Mouse (Mus musculus): ENCODE measurements around the gene Il27ra. TPM values are rescaled to one million over a fixed set of nuclear protein-coding genes. Genes with fewer than 3 reads are reported as not detected.

The Il27ra gene
- polyA plus RNA-seq, 1 experiment from 2014 or later, result 0.76 TPM

- TF ChIP-seq EP300 (IDR thresholded peaks at IDR 0.05; ENCODE audit: low read depth) (peak; percentile 68), CTCF (IDR thresholded peaks at IDR 0.05; ENCODE audit: low read depth) (no peak)
These were observed 17.9 kb upstream of the Il27ra start for GRCm38 (mm10) chr8:84060245-84060644.

GRCm38 (mm10) chr8:84059226-84059625 lies 16.8 kb upstream of the Il27ra start:
- ATAC-seq, result no peak
- H3K4me1 ChIP-seq (ENCODE audit: insufficient read depth), result peaks cover 7% of the 10 kb centered on the region; the same call in 1 of the 2 replicates
- WGBS (ENCODE audit: insufficient replicate concordance), result 77% methylated on average over 2 of the region's 2 CpGs

More at GRCm38 (mm10) chr8:84060245-84060644, 17.9 kb upstream of the Il27ra start:
- Histone ChIP-seq H3K27ac (ENCODE audit: low read depth) (no peak overlapping the region), H3K9me3 (ENCODE audit: low read length) (no peaks in the 10 kb centered on the region), H3K9ac (replicated peaks) (no peak overlapping the region), H3K4me1 (ENCODE audit: insufficient read depth) (peaks cover 8% of the 10 kb centered on the region; the same call in 1 of the 2 replicates), H3K4me2 (ENCODE audit: low read depth, low read length) (no peak overlapping the region), H3K4me3 (ENCODE audit: low read depth, low read length) (no peak overlapping the region), H3K27me3 (ENCODE audit: insufficient read depth, low read length) (no peaks in the 10 kb centered on the region), H3K36me3 (replicated peaks; ENCODE audit: insufficient read depth, low read length) (no peaks in the 10 kb centered on the region)
- ATAC-seq (peak; percentile 50), DNase-seq (no peak)
- 60% methylated on average over 2 of the region's 2 CpGs for WGBS (ENCODE audit: insufficient replicate concordance)

GRCm38 (mm10) chr8:84057827-84058226 lies 15.4 kb upstream of the Il27ra start:
- DNase-seq, result no peak

More at GRCm38 (mm10) chr8:84059226-84059625, 16.8 kb upstream of the Il27ra start:
- no peaks in the 10 kb centered on the region for H3K9me3 ChIP-seq (ENCODE audit: low read length)
- H3K4me2 ChIP-seq (ENCODE audit: low read depth, low read length), result no peak overlapping the region
- no peaks in the 10 kb centered on the region for H3K27me3 ChIP-seq (ENCODE audit: insufficient read depth, low read length)
- peak; percentile 31; the same call in 1 of the 2 replicates for TF ChIP-seq CTCF (IDR thresholded peaks at IDR 0.05; ENCODE audit: low read depth)
- TF ChIP-seq EP300 (IDR thresholded peaks at IDR 0.05; ENCODE audit: low read depth), result no peak
- DNase-seq, result no peak
- H3K27ac ChIP-seq (ENCODE audit: low read depth), result no peak overlapping the region
- no peak overlapping the region for H3K9ac ChIP-seq (replicated peaks)
- H3K4me3 ChIP-seq (ENCODE audit: low read depth, low read length), result no peak overlapping the region
- H3K36me3 ChIP-seq (replicated peaks; ENCODE audit: insufficient read depth, low read length), result no peaks in the 10 kb centered on the region

GRCm38 (mm10) chr8:84053229-84053628 lies 10.8 kb upstream of the Il27ra start:
- Histone ChIP-seq H3K9me3 (ENCODE audit: low read length) (no peaks in the 10 kb centered on the region), H3K4me3 (ENCODE audit: low read depth, low read length) (no peak overlapping the region), H3K9ac (replicated peaks) (no peak overlapping the region), H3K36me3 (replicated peaks; ENCODE audit: insufficient read depth, low read length) (no peaks in the 10 kb centered on the region), H3K4me1 (ENCODE audit: insufficient read depth) (peaks cover 5% of the 10 kb centered on the region), H3K4me2 (ENCODE audit: low read depth, low read length) (no peak overlapping the region), H3K27ac (ENCODE audit: low read depth) (no peak overlapping the region), H3K27me3 (ENCODE audit: insufficient read depth, low read length) (no peaks in the 10 kb centered on the region)
- no peak for DNase-seq
- 86% methylated on average over 5 of the region's 5 CpGs for WGBS (ENCODE audit: insufficient replicate concordance)
- ATAC-seq, result no peak
- TF ChIP-seq CTCF (IDR thresholded peaks at IDR 0.05; ENCODE audit: low read depth) (no peak), EP300 (IDR thresholded peaks at IDR 0.05; ENCODE audit: low read depth) (no peak)

More at GRCm38 (mm10) chr8:84057827-84058226, 15.4 kb upstream of the Il27ra start:
- Histone ChIP-seq H3K27me3 (ENCODE audit: insufficient read depth, low read length) (no peaks in the 10 kb centered on the region), H3K4me1 (ENCODE audit: insufficient read depth) (peaks cover under 1% of the 10 kb centered on the region), H3K4me3 (ENCODE audit: low read depth, low read length) (no peak overlapping the region), H3K9ac (replicated peaks) (no peak overlapping the region), H3K4me2 (ENCODE audit: low read depth, low read length) (no peak overlapping the region), H3K36me3 (replicated peaks; ENCODE audit: insufficient read depth, low read length) (no peaks in the 10 kb centered on the region), H3K9me3 (ENCODE audit: low read length) (no peaks in the 10 kb centered on the region), H3K27ac (ENCODE audit: low read depth) (no peak overlapping the region)
- no peak for TF ChIP-seq EP300 (IDR thresholded peaks at IDR 0.05; ENCODE audit: low read depth)
- no peak for TF ChIP-seq CTCF (IDR thresholded peaks at IDR 0.05; ENCODE audit: low read depth)
- 76% methylated on average over 1 of the region's 1 CpGs for WGBS (ENCODE audit: insufficient replicate concordance)
- ATAC-seq, result no peak

DNA sequence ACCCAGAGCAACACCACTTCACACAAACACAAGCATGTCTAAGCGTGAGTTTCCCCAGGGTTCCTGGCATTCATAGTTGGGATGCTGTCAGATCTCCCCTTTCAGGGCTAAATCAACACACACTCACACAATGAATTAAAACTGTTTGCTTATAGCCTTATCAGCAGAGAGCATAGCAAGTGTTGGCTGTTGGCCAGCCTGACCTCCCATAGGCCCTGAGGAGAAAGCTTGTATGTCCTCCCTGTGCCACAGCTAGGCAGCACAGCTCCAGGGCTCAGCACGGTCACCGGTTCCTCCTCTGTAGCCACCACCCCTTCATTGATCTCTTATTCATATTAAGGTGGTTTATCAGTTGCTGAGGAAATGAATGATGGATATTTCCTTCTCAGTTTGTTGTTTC lies 10.4 kb upstream of the Il27ra start:
- Histone ChIP-seq H3K27ac (ENCODE audit: low read depth) (no peak overlapping the region), H3K9me3 (ENCODE audit: low read length) (no peaks in the 10 kb centered on the region), H3K4me3 (ENCODE audit: low read depth, low read length) (no peak overlapping the region), H3K27me3 (ENCODE audit: insufficient read depth, low read length) (no peaks in the 10 kb centered on the region), H3K4me1 (ENCODE audit: insufficient read depth) (peaks cover 5% of the 10 kb centered on the region), H3K4me2 (ENCODE audit: low read depth, low read length) (no peak overlapping the region), H3K9ac (replicated peaks) (no peak overlapping the region), H3K36me3 (replicated peaks; ENCODE audit: insufficient read depth, low read length) (no peaks in the 10 kb centered on the region)
- DNase-seq (peak; percentile 46), ATAC-seq (peak; percentile 67)
- TF ChIP-seq CTCF (IDR thresholded peaks at IDR 0.05; ENCODE audit: low read depth) (peak; percentile 6; the same call in 1 of the 2 replicates), EP300 (IDR thresholded peaks at IDR 0.05; ENCODE audit: low read depth) (peak; percentile 62)
- WGBS (ENCODE audit: insufficient replicate concordance), result 26% methylated on average over 3 of the region's 3 CpGs

GRCm38 (mm10) chr8:84048171-84048570 lies 5.8 kb upstream of the Il27ra start:
- DNase-seq (no peak), ATAC-seq (no peak)
- Histone ChIP-seq H3K36me3 (replicated peaks; ENCODE audit: insufficient read depth, low read length) (no peaks in the 10 kb centered on the region), H3K9me3 (ENCODE audit: low read length) (no peaks in the 10 kb centered on the region), H3K4me1 (ENCODE audit: insufficient read depth) (peaks cover 5% of the 10 kb centered on the region), H3K4me2 (ENCODE audit: low read depth, low read length) (no peak overlapping the region), H3K4me3 (ENCODE audit: low read depth, low read length) (no peak overlapping the region), H3K27me3 (ENCODE audit: insufficient read depth, low read length) (peaks cover 21% of the 10 kb centered on the region), H3K9ac (replicated peaks) (no peak overlapping the region), H3K27ac (ENCODE audit: low read depth) (no peak overlapping the region)
- TF ChIP-seq CTCF (IDR thresholded peaks at IDR 0.05; ENCODE audit: low read depth) (no peak), EP300 (IDR thresholded peaks at IDR 0.05; ENCODE audit: low read depth) (no peak)
- WGBS (ENCODE audit: insufficient replicate concordance), result 76% methylated on average over 5 of the region's 5 CpGs
